In genomic region chr7:38141747-38142545, GRCm38 (mm10) we compare ENCODE assay signal across 8 mouse cellular contexts. TPM values are rescaled to one million over a fixed set of nuclear protein-coding genes. Genes with fewer than 3 reads are reported as not detected.
DNase-seq lines count a peak whose midpoint lies in the region; ATAC-seq and TF ChIP-seq lines count a peak whose summit lies in the region.

No protein-coding gene starts in this region.

- no peaks in the 10 kb centered on the region for H3K36me3 ChIP-seq in forebrain, embryonic 12.5 days (replicated peaks)

- WGBS in forebrain, embryonic 12.5 days, result 67% methylated on average over 13 of the region's 13 CpGs
- 58% methylated on average over 13 of the region's 13 CpGs for WGBS in large intestine, adult 2 months
- 63% methylated on average over 13 of the region's 13 CpGs for WGBS in olfactory bulb, adult 2 months

- H3K4me3 ChIP-seq in forebrain, embryonic 12.5 days (replicated peaks), result no peak overlapping the region
- H3K4me3 ChIP-seq in olfactory bulb, adult 2 months (ENCODE audit: insufficient read depth, low read depth, low read length), result no peak overlapping the region

- H3K4me1 ChIP-seq in forebrain, embryonic 12.5 days, result no peaks in the 10 kb centered on the region
- H3K4me1 ChIP-seq in olfactory bulb, adult 2 months (ENCODE audit: control insufficient read depth, insufficient read depth, low read length), result peaks cover 7% of the 10 kb centered on the region; the same call in 1 of the 2 replicates

- no peaks in the 10 kb centered on the region; the same call in 1 of the 2 replicates for H3K27me3 ChIP-seq in forebrain, embryonic 12.5 days

- intact Hi-C loops in heart, postnatal 36 days (cut with DNase I), result loop anchor here (2.0 kb wide), 1 partner anchor 81 kb away; no protein-coding TSS in a partner anchor

- no peak for TF ChIP-seq POLR2A in olfactory bulb, adult 2 months (IDR thresholded peaks at IDR 0.05; ENCODE audit: insufficient read depth, low read depth, low read length)

- no peak overlapping the region for H3K27ac ChIP-seq in forebrain, embryonic 12.5 days
- H3K27ac ChIP-seq in olfactory bulb, adult 2 months (ENCODE audit: insufficient read depth, low read depth, low read length), result no peak overlapping the region

- TF ChIP-seq CTCF in olfactory bulb, adult 2 months (IDR thresholded peaks at IDR 0.05; ENCODE audit: insufficient read depth, low read depth, low read length), result peak; percentile 62; the same call in 1 of the 2 replicates

- H3K9ac ChIP-seq in forebrain, embryonic 12.5 days, result no peak overlapping the region

- H3K9me3 ChIP-seq in forebrain, embryonic 12.5 days, result no peaks in the 10 kb centered on the region

- peak; percentile 82 for DNase-seq in ES-CJ7 (ENCODE audit: low read depth, low spot score)
- peak; percentile 71 for DNase-seq in c-Kit-positive CD71-positive TER-119-negative erythroid progenitor cells, embryonic 14.5 days (ENCODE audit: low read depth)
- peak; percentile 76 to 89 for DNase-seq in heart, postnatal 36 days
- peak; percentile 42 for DNase-seq in large intestine, adult 2 months (ENCODE audit: low read depth, low spot score)
- DNase-seq in lung, adult 18-20 months, result peak; percentile 73 to 75
- peak; percentile 94 for DNase-seq in testis, postnatal 10 days (ENCODE audit: low spot score)

- peak; percentile 63 for ATAC-seq in forebrain, embryonic 12.5 days (ENCODE audit: low FRiP score)

- H3K4me2 ChIP-seq in forebrain, embryonic 12.5 days, result no peak overlapping the region

RNA-seq across cellular contexts. Expression of gene Ccne1, which starts 34.6 kb away (rescaled TPM):
- polyA plus RNA-seq in forebrain, embryonic 12.5 days (2016; fragmentation: Nextera tagmentation; extraction: Ambion mirVana), result 43.4 and 44.1 TPM in 2 replicates
- 1 to 10 TPM in 1 of 2 experiments, under 1 TPM in 1; 0.70 to 1.5 TPM for total RNA-seq in heart, postnatal 36 days (2021)
- 8.2 and 9.2 TPM in 2 replicates for polyA plus RNA-seq in large intestine, adult 2 months (2012; rRNA removed)
- polyA plus RNA-seq in olfactory bulb, adult 2 months (2012; ENCODE audit: insufficient read depth, insufficient read length, low replicate concordance, missing spikeins), result not detected in 2 replicates

RNA-seq across cellular contexts. Expression of gene 1600014C10Rik, which starts 41.1 kb away (rescaled TPM):
- polyA plus RNA-seq in forebrain, embryonic 12.5 days (2016; fragmentation: Nextera tagmentation; extraction: Ambion mirVana), result 12.1 and 14.2 TPM in 2 replicates
- total RNA-seq in heart, postnatal 36 days (2021), result 10 to 100 TPM; 29.2 to 34.7 TPM
- 13.6 and 21.9 TPM in 2 replicates for polyA plus RNA-seq in large intestine, adult 2 months (2012; rRNA removed)
- not detected in 2 replicates for polyA plus RNA-seq in olfactory bulb, adult 2 months (2012; ENCODE audit: insufficient read depth, insufficient read length, low replicate concordance, missing spikeins)

Comparison
In these comparisons a context has a peak if more than half of its experiments do, and no peak if none do; other contexts are left out.
1. DNase-seq: peak in every context shown above with its lines; median percentile 94 in testis, postnatal 10 days; 82 in heart, postnatal 36 days; 82 in ES-CJ7; 74 in lung, adult 18-20 months; 71 in c-Kit-positive CD71-positive TER-119-negative erythroid progenitor cells, embryonic 14.5 days; 42 in large intestine, adult 2 months.